Mouse (Mus musculus) neural tube, embryonic 12.5 days (tissue): Measurements from ENCODE around the gene Zcchc17. TPM values are rescaled to one million over a fixed set of nuclear protein-coding genes. Genes with fewer than 3 reads are reported as not detected.
A peak's percentile ranks its signal among the peaks of the same experiment; 100 is the strongest.

ENCODE experiments used
- ATAC-seq: fragments of 200-750 bp; cut with Nextera tagmentation; 2 replicates; pipeline ENCODE4 v1.8.0; 2017; ENCODE audit warnings: low read depth, mild to moderate bottlenecking, moderate TSS enrichment, moderate library complexity; ENCODE audit not compliant: low FRiP score
- H3K27ac ChIP-seq: fragments of 300-500 bp; sonication (generic); 2 replicates; pipeline ENCODE4 v1.5.1; 2016
- H3K27me3 ChIP-seq: fragments of 300-500 bp; sonication (generic); replicated peaks from 2 replicates; pipeline ENCODE4 v1.6.1; 2016; ENCODE audit warnings: mild to moderate bottlenecking
- H3K36me3 ChIP-seq: fragments of 300-500 bp; sonication (generic); 2 replicates; pipeline ENCODE4 v1.6.1; 2016; ENCODE audit warnings: mild to moderate bottlenecking
- H3K4me1 ChIP-seq: fragments of 300-500 bp; sonication (generic); 2 replicates; pipeline ENCODE4 v1.6.1; 2016
- H3K4me2 ChIP-seq: fragments of 300-500 bp; sonication (generic); replicated peaks from 2 replicates; pipeline ENCODE4 v1.6.1; 2016; ENCODE audit warnings: mild to moderate bottlenecking
- H3K4me3 ChIP-seq: fragments of 300-500 bp; sonication (generic); 2 replicates; pipeline ENCODE4 v1.5.1; 2016
- H3K9ac ChIP-seq: fragments of 300-500 bp; sonication (generic); 2 replicates; pipeline ENCODE4 v1.6.1; 2016; ENCODE audit warnings: mild to moderate bottlenecking
- H3K9me3 ChIP-seq: fragments of 300-500 bp; sonication (generic); 2 replicates; pipeline ENCODE4 v1.6.1; 2016; ENCODE audit warnings: mild to moderate bottlenecking
- WGBS: fragments of 180-500 bp; shearing (Covaris S2); methylation state at CpG from one replicate; pipeline ENCODE4 v1.1.7; 2016; 5-methylcytosine and 5-hydroxymethylcytosine counted together
- polyA plus RNA-seq: library from polyadenylated mRNA; unstranded; fragments of >200 nt; fragmentation: Nextera tagmentation; extraction: Ambion mirVana; gene quantifications from 2 replicates; pipeline ENCODE4 v1.2.1, GENCODE M21; 2016

Zcchc17 gene
- 70.3 and 75.7 TPM in 2 replicates for polyA plus RNA-seq

- ATAC-seq = peak; percentile 98
- Histone ChIP-seq H3K4me1 (peaks cover 17% of the 10 kb centered on the region), H3K36me3 (peaks cover 20% of the 10 kb centered on the region), H3K9me3 (0 out of 2 replicates have a peak, but pooled peaks cover 4% of the 10 kb centered on the region), H3K4me2 (peak within 1 kb of the TSS; percentile 78), H3K9ac (peak within 1 kb of the TSS; percentile 79), H3K4me3 (peak within 1 kb of the TSS; percentile 96), H3K27ac (peak within 1 kb of the TSS; percentile 53; the same call in 1 of the 2 replicates), H3K27me3 (no peaks in the 10 kb centered on the region)
- WGBS = under 1% methylated on average over 49 of the region's 49 CpGs
Measured at GRCm38 (mm10) chr4:130359486-130360237, at the start of gene Zcchc17, which contains the start of gene Snrnp40. Zcchc17 (minus strand) TSS chr4:130359943. Snrnp40 (plus strand) TSS chr4:130360132.

DNA sequence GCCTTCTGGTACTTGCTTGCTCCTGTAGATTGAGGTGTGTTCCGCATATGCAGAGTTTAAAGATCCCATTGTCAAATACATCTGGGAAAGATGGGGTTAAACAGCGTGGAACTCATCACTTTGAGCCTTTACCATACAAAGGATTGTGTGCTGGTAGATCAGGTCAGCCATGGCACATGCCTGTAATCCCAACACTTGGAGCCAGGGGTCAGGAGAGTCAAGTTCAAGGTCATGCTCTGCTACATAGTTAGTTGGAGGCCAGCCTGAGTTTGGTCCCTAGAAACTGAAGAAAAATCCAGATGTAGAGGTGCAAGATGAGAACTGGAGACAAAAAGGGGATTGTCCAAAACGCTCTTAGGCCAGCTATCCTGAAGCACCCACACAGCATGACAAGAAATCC lies 31.5 kb upstream of the Zcchc17 start:
- H3K27ac ChIP-seq = no peak overlapping the region
- no peak overlapping the region for H3K9ac ChIP-seq
- no peak overlapping the region for H3K4me2 ChIP-seq
- H3K4me1 ChIP-seq = 0 out of 2 replicates have a peak, but pooled peaks cover 9% of the 10 kb centered on the region
- H3K36me3 ChIP-seq = peaks cover 40% of the 10 kb centered on the region
- no peaks in the 10 kb centered on the region for H3K9me3 ChIP-seq
- H3K27me3 ChIP-seq = no peaks in the 10 kb centered on the region
- whole genome bisulfite sequencing = 63% methylated on average over 3 of the region's 3 CpGs
- ATAC-seq = no peak
- H3K4me3 ChIP-seq = no peak overlapping the region

DNA sequence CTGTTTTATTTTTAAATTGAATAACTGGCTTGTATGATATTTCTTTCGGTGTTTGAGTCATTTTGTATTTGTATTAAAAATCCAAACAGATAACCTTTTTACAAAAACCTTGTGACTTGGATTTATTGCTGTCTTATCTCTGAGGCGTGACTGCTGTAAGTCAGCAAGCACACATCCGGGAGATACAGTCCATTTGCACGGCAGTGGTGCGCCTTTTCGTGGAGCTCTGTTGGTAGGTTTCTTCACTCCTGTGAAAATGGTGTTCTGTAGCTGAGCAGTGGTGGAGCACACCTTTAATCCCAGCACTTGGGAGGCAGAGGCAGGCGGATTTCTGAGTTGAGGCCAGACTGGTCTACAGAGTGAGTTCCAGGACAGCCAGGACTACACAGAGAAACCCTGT lies 30.2 kb upstream of the Zcchc17 start:
- Histone ChIP-seq H3K4me3 (no peak overlapping the region), H3K27ac (no peak overlapping the region), H3K36me3 (peaks cover 48% of the 10 kb centered on the region), H3K9me3 (no peaks in the 10 kb centered on the region), H3K9ac (no peak overlapping the region), H3K4me2 (no peak overlapping the region), H3K27me3 (no peaks in the 10 kb centered on the region), H3K4me1 (0 out of 2 replicates have a peak, but pooled peaks cover 9% of the 10 kb centered on the region)
- ATAC-seq = no peak
- WGBS = 86% methylated on average over 7 of the region's 7 CpGs

DNA sequence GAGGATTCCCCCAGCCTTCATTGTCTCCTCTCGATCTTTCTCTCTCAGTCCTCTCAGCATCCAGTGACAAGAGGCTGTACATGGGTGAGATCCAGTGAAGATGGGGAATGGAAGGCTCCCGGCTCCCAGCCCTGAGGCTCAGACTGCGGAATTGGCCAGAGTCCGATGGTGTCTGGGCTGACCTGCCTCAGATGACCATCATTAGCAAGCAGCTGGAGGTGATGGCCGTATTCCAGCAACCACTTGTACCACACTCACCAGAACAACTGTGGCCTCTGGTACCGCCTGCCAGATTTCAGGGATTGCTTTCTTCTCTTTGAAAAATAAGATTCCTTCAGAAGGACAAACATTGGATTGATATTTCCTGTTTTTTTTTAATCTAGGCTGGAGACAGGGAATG lies 29.8 kb upstream of the Zcchc17 start:
- H3K4me1 ChIP-seq = 0 out of 2 replicates have a peak, but pooled peaks cover 9% of the 10 kb centered on the region
- WGBS = 75% methylated on average over 6 of the region's 6 CpGs

DNA sequence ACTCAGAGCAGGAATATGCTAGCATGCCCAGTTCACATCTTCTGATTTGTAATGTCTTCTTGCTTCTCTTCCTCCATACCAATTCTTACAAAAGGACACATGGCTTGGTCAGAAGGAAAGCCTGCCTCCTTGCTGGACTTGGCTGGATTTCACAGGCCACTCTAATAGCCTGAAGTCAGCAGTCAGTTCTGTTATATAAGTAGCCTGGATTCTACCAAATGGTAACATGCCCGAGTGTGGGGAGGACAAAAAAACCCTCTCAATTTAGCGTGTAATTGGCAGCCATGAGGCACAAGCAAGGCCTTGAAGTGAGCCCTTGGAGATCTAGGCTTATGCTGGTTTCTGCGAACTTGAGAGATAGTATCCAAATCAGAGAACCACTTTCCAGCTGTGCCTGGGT lies 27.5 kb upstream of the Zcchc17 start:
- H3K9me3 ChIP-seq = no peaks in the 10 kb centered on the region
- H3K4me3 ChIP-seq = no peak overlapping the region
- H3K36me3 ChIP-seq = peaks cover 72% of the 10 kb centered on the region
- H3K4me1 ChIP-seq = 0 out of 2 replicates have a peak, but pooled peaks cover 3% of the 10 kb centered on the region
- ATAC-seq = no peak
- H3K27ac ChIP-seq = no peak overlapping the region
- H3K4me2 ChIP-seq = no peak overlapping the region
- 75% methylated on average over 3 of the region's 3 CpGs for WGBS
- H3K27me3 ChIP-seq = no peaks in the 10 kb centered on the region
- no peak overlapping the region for H3K9ac ChIP-seq

More for the DNA sequence above, 29.8 kb upstream of the Zcchc17 start:
- no peaks in the 10 kb centered on the region for H3K9me3 ChIP-seq
- H3K27ac ChIP-seq = 0 out of 2 replicates have a peak overlapping the region, but pooled peaks have one; percentile 47
- peaks cover 52% of the 10 kb centered on the region for H3K36me3 ChIP-seq
- no peak overlapping the region for H3K4me2 ChIP-seq
- no peaks in the 10 kb centered on the region for H3K27me3 ChIP-seq
- no peak overlapping the region for H3K4me3 ChIP-seq
- ATAC-seq = no peak
- H3K9ac ChIP-seq = no peak overlapping the region

DNA sequence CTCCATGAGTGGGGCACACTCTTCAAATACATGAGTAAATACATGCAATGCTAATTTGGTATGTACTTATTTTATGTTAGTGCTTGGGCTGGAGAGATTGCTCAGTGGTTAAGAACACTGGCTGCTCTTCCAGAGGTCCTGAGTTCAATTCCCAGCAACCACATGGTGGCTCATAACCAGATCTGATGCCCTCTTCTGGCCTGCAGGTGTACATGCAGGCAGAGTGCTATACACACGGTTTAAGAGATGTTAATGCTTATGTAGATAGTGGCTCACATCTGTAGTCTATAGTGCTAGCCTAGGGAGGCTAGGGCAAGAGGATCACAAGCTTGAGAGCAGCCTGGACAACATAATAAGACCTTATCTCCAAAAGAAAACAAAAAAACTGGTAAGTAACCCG lies 20.7 kb upstream of the Zcchc17 start:
- H3K9ac ChIP-seq = no peak overlapping the region
- 85% methylated on average over 2 of the region's 2 CpGs for WGBS
- no peaks in the 10 kb centered on the region for H3K27me3 ChIP-seq
- no peak overlapping the region for H3K4me3 ChIP-seq
- no peaks in the 10 kb centered on the region for H3K4me1 ChIP-seq
- no peak overlapping the region for H3K4me2 ChIP-seq
- no peak overlapping the region for H3K27ac ChIP-seq
- ATAC-seq = no peak
- H3K36me3 ChIP-seq = peaks cover 80% of the 10 kb centered on the region
- no peaks in the 10 kb centered on the region for H3K9me3 ChIP-seq

DNA sequence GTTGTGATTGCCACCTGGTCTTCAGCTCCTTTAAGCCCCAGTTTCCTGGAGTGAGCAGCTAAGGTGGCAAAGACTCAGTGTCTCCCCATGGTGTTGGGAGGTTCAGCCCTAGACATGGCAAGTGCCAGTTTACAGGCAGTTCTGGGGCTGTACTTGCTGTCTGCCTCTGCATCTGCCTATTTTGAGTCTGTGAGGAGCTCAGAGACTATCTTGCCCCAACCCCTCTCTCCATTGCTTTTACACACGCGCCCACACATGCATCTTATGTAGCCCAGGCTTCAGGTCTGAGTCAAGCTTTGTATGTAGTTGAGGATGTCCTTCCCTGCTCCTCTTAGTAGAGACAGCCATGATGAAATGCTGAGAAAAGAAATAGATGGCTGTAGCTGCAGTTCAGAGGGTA lies 19.4 kb upstream of the Zcchc17 start:
- no peak overlapping the region for H3K27ac ChIP-seq
- H3K4me2 ChIP-seq = no peak overlapping the region
- H3K4me3 ChIP-seq = no peak overlapping the region
- H3K36me3 ChIP-seq = peaks cover 82% of the 10 kb centered on the region
- no peaks in the 10 kb centered on the region for H3K9me3 ChIP-seq
- 100% methylated on average over 2 of the region's 2 CpGs for WGBS
- no peaks in the 10 kb centered on the region for H3K4me1 ChIP-seq
- no peaks in the 10 kb centered on the region for H3K27me3 ChIP-seq
- ATAC-seq = no peak
- no peak overlapping the region for H3K9ac ChIP-seq

- H3K27me3 ChIP-seq = no peaks in the 10 kb centered on the region
- H3K27ac ChIP-seq = no peak overlapping the region
- no peak for ATAC-seq
- no peak overlapping the region for H3K4me3 ChIP-seq
- no peaks in the 10 kb centered on the region for H3K9me3 ChIP-seq
- peaks cover 84% of the 10 kb centered on the region for H3K36me3 ChIP-seq
- H3K4me2 ChIP-seq = no peak overlapping the region
- 89% methylated on average over 4 of the region's 4 CpGs for WGBS
- H3K4me1 ChIP-seq = no peaks in the 10 kb centered on the region
- H3K9ac ChIP-seq = no peak overlapping the region
Measured at GRCm38 (mm10) chr4:130377500-130377899, 17.8 kb upstream of the Zcchc17 start.

DNA sequence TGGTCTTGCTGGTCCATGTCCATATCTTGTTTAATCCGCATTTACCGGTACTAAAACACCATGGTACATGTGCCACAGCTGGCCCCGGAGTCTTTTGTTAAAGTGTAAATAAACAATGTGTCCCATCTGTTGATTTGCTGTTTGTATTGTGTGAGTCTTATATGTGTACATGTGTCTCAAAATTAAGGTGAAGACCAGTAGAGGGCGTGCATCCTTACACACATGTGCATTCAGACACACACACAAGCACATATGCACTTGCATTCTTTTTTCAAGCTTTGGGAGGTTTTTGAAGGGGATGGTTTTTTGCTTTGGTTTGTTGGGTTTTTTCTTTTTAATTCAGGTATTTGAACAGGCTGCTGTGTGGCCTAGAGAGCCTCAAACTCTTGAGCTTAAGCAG lies 16.9 kb upstream of the Zcchc17 start:
- H3K27me3 ChIP-seq = no peaks in the 10 kb centered on the region
- H3K9ac ChIP-seq = no peak overlapping the region
- no peaks in the 10 kb centered on the region for H3K4me1 ChIP-seq
- peaks cover 81% of the 10 kb centered on the region for H3K36me3 ChIP-seq
- no peak for ATAC-seq
- H3K4me2 ChIP-seq = no peak overlapping the region
- H3K27ac ChIP-seq = no peak overlapping the region
- 91% methylated on average over 4 of the region's 4 CpGs for WGBS
- H3K4me3 ChIP-seq = no peak overlapping the region
- no peaks in the 10 kb centered on the region for H3K9me3 ChIP-seq

GRCm38 (mm10) chr4:130360238-130360590 lies 471 bp upstream of the Zcchc17 start:
- Histone ChIP-seq H3K4me3 (peak overlapping the region; percentile 96), H3K4me2 (peak overlapping the region; percentile 78), H3K36me3 (peaks cover 26% of the 10 kb centered on the region), H3K4me1 (peaks cover 17% of the 10 kb centered on the region), H3K27ac (no peak overlapping the region), H3K27me3 (no peaks in the 10 kb centered on the region), H3K9me3 (0 out of 2 replicates have a peak, but pooled peaks cover 4% of the 10 kb centered on the region), H3K9ac (peak overlapping the region; percentile 79)
- ATAC-seq = no peak
- under 1% methylated on average over 19 of the region's 19 CpGs for WGBS

DNA sequence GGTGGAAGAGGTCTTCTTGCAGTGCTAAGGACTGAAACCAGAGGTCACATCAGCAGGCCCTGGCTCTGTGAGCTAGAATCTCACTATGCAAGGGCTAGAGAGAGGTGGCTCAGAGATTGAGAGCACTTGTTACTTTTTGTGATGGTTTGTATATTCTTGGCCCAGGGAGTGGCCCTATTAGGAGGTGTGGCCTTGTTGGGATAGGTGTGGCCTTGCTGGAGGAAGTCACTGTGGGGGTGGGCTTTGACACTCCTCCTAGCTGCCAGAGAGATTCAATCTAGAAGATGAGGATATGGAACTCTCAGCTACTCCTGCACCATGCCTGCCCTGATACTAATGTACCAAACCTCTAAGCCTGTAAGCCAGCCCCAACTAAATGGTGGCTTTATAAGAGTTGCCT lies 1.8 kb downstream of the Zcchc17 start:
- H3K9ac ChIP-seq = no peak overlapping the region
- no peaks in the 10 kb centered on the region for H3K27me3 ChIP-seq
- H3K4me2 ChIP-seq = no peak overlapping the region
- peaks cover 17% of the 10 kb centered on the region for H3K4me1 ChIP-seq
- peaks cover 16% of the 10 kb centered on the region; the same call in 1 of the 2 replicates for H3K36me3 ChIP-seq
- ATAC-seq = no peak
- no peak overlapping the region for H3K4me3 ChIP-seq
- 0 out of 2 replicates have a peak, but pooled peaks cover 4% of the 10 kb centered on the region for H3K9me3 ChIP-seq
- no peak overlapping the region for H3K27ac ChIP-seq

DNA sequence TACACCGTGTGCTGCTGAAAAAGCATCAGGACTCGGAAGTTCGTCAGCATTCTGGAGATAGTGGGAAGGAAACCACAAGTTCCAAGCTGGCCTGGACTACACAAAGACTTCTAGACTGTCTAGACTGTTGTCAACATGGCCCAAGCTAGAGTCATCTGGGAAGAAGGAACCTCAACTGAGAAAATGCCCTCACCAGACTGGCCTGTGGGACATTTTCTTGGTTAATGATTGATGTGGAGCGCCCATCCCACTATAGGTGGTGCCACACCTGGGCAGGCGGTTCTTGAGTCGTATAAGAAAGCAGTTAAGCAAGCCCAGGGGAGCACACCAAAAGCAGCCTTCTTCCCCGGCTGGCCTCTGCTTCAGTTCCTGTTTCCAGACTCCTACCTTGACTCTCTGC lies 7.2 kb downstream of the Zcchc17 start:
- H3K36me3 ChIP-seq = peaks cover 66% of the 10 kb centered on the region
- no peak overlapping the region for H3K27ac ChIP-seq
- 0 out of 2 replicates have a peak, but pooled peaks cover 4% of the 10 kb centered on the region for H3K9me3 ChIP-seq
- H3K4me2 ChIP-seq = no peak overlapping the region
- H3K4me3 ChIP-seq = no peak overlapping the region
- ATAC-seq = no peak
- no peak overlapping the region for H3K9ac ChIP-seq
- no peaks in the 10 kb centered on the region for H3K27me3 ChIP-seq
- 93% methylated on average over 7 of the region's 7 CpGs for WGBS
- H3K4me1 ChIP-seq = no peaks in the 10 kb centered on the region
